Mouse (Mus musculus) olfactory bulb, adult 2 months (tissue): ENCODE measurements around the gene Tmem30a. TPM values are rescaled to one million over a fixed set of nuclear protein-coding genes. Genes with fewer than 3 reads are reported as not detected.

Experiments used
- H3K27ac ChIP-seq: fragments of 200-500 bp; 2 replicates; pipeline ENCODE4 v1.5.1; 2012; ENCODE audit warnings: low read depth, low read length; ENCODE audit not compliant: insufficient read depth
- H3K4me1 ChIP-seq: fragments of 200-500 bp; 2 replicates; pipeline ENCODE4 v1.6.1; 2012; ENCODE audit warnings: low read length; ENCODE audit not compliant: control insufficient read depth, insufficient read depth
- H3K4me3 ChIP-seq: fragments of 200-500 bp; 2 replicates; pipeline ENCODE4 v1.5.1; 2012; ENCODE audit warnings: mild to moderate bottlenecking, low read depth, low read length, moderate library complexity; ENCODE audit not compliant: insufficient read depth
- CTCF ChIP-seq: fragments of 200-500 bp; IDR thresholded peaks from 2 replicates; pipeline ENCODE4 v1.5.1; 2012; ENCODE audit warnings: low read depth, mild to moderate bottlenecking, low read length, moderate library complexity; ENCODE audit not compliant: insufficient read depth
- POLR2A ChIP-seq: fragments of 200-500 bp; IDR thresholded peaks from 2 replicates; pipeline ENCODE4 v1.6.1; 2012; ENCODE audit warnings: mild to moderate bottlenecking, low read depth, low read length, moderate library complexity; ENCODE audit not compliant: insufficient read depth
- WGBS: fragments of 180-500 bp; shearing (Covaris S2); methylation state at CpG from one replicate; pipeline ENCODE4 v1.1.7; 2018; 5-methylcytosine and 5-hydroxymethylcytosine counted together
- polyA plus RNA-seq: library from polyadenylated mRNA; stranded (reverse); fragments of >200 nt; gene quantifications from 2 replicates; pipeline ENCODE4 v1.2.4, GENCODE M21; 2012; ENCODE audit warnings: low replicate concordance; ENCODE audit not compliant: missing spikeins, insufficient read depth, insufficient read length

Tmem30a gene
- 112 and 381 TPM in 2 replicates for polyA plus RNA-seq

- peak within 1 kb of the TSS; percentile 68 for H3K27ac ChIP-seq
- H3K4me1 ChIP-seq, result peaks cover 3% of the 10 kb centered on the region
- peak within 1 kb of the TSS; percentile 86 for H3K4me3 ChIP-seq
- WGBS, result under 1% methylated on average over 91 of the region's 91 CpGs
- TF ChIP-seq POLR2A (peak; percentile 72), CTCF (no peak)
These were observed at the start of gene Tmem30a for GRCm38 (mm10) chr9:79792841-79793835. Gene Tmem30a (minus strand): TSS chr9:79793507.

GRCm38 (mm10) chr9:79842615-79843014 is 49.3 kb upstream of the Tmem30a start:
- Histone ChIP-seq H3K4me1 (no peaks in the 10 kb centered on the region), H3K27ac (no peak overlapping the region), H3K4me3 (no peak overlapping the region)
- TF ChIP-seq CTCF (no peak), POLR2A (no peak)
- 90% methylated on average over 6 of the region's 6 CpGs for WGBS

- H3K4me1 ChIP-seq, result no peaks in the 10 kb centered on the region
- TF ChIP-seq CTCF (no peak), POLR2A (no peak)
- no peak overlapping the region for H3K4me3 ChIP-seq
- no peak overlapping the region for H3K27ac ChIP-seq
These were observed 48.7 kb upstream of the Tmem30a start for GRCm38 (mm10) chr9:79842028-79842427.

- TF ChIP-seq POLR2A (no peak), CTCF (no peak)
- Histone ChIP-seq H3K27ac (no peak overlapping the region), H3K4me1 (no peaks in the 10 kb centered on the region), H3K4me3 (no peak overlapping the region)
- WGBS, result 97% methylated on average over 1 of the region's 1 CpGs
These were observed 38.0 kb upstream of the Tmem30a start for GRCm38 (mm10) chr9:79831294-79831693.

GRCm38 (mm10) chr9:79830874-79831273 is 37.6 kb upstream of the Tmem30a start:
- TF ChIP-seq CTCF (no peak), POLR2A (no peak)

GRCm38 (mm10) chr9:79829842-79830800 is 36.8 kb upstream of the Tmem30a start:
- H3K4me3 ChIP-seq, result no peak overlapping the region
- WGBS, result 29% methylated on average over 23 of the region's 23 CpGs
- no peaks in the 10 kb centered on the region for H3K4me1 ChIP-seq
- no peak overlapping the region for H3K27ac ChIP-seq
- TF ChIP-seq POLR2A, result no peak
- no peak for TF ChIP-seq CTCF

More at GRCm38 (mm10) chr9:79830874-79831273, 37.6 kb upstream of the Tmem30a start:
- Histone ChIP-seq H3K4me3 (no peak overlapping the region), H3K4me1 (no peaks in the 10 kb centered on the region), H3K27ac (no peak overlapping the region)
- WGBS, result 45% methylated on average over 4 of the region's 4 CpGs

GRCm38 (mm10) chr9:79827072-79827471 is 33.8 kb upstream of the Tmem30a start:
- Histone ChIP-seq H3K4me3 (no peak overlapping the region), H3K4me1 (no peaks in the 10 kb centered on the region), H3K27ac (no peak overlapping the region)
- TF ChIP-seq POLR2A (no peak), CTCF (no peak)
- WGBS, result 50% methylated on average over 2 of the region's 2 CpGs

- H3K4me1 ChIP-seq, result no peaks in the 10 kb centered on the region
- WGBS, result 50% methylated on average over 7 of the region's 7 CpGs
- no peak overlapping the region for H3K4me3 ChIP-seq
- TF ChIP-seq CTCF (no peak), POLR2A (no peak)
- no peak overlapping the region for H3K27ac ChIP-seq
These were observed 32.2 kb upstream of the Tmem30a start for GRCm38 (mm10) chr9:79825526-79825925.
